Mouse (Mus musculus) embryonic stem cell, embryonic (primary cell): ENCODE results near the gene Sec31a.

Experiments used
- CTCF ChIA-PET, 4 experiments: fragments of 300-600 bp in 2 of 4; fragments of 350-600 bp in 2 of 4; sonication (Branson Sonifier 250); formaldehyde crosslinking; loops; one replicate each; lab custom pipeline; 2022; ENCODE audit warnings: inconsistent platforms in 2 of 4; lab: Charles Lee
- POLR2A ChIA-PET, 4 experiments: fragments of 300-600 bp in 2 of 4; fragments of 350-600 bp in 2 of 4; sonication (Branson Sonifier 250); formaldehyde crosslinking; loops; one replicate each; lab custom pipeline; 2022; ENCODE audit warnings: antibody characterized with exemption in 4 of 4, inconsistent platforms in 1 of 4; lab: Charles Lee

Gene Sec31a

DNA sequence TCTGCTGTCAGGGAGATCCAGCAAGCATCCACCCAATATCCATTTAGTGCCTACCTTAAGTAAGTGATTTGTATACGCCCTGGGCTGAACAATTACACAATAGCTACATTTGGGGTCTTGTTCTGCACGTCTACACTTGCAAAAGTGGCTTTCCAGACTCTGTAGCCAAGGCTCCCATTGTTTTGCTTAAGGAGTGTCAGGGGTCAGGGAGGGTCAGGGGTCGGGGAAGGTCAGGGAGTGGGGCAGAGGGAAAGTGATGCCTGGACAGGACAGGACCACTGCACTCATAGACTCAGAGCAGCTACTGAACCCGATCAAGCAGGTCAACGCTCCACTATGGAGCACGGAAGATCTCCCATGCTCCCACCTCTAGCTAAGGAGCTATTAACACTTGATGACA is 72.9 kb downstream of the Sec31a start:
- POLR2A ChIA-PET = interaction anchor here in 3 of 4 experiments (0.8 to 3.2 kb wide), 13 partner anchors 8 to 299 kb away, joined by 3 to 10 read pairs (median 5); no protein-coding TSS in a partner anchor
- CTCF ChIA-PET = interaction anchor here in 3 of 4 experiments (0.5 to 1.6 kb wide), 6 partner anchors 9 to 392 kb away, joined by 3 to 5 read pairs (median 4); no protein-coding TSS in a partner anchor

DNA sequence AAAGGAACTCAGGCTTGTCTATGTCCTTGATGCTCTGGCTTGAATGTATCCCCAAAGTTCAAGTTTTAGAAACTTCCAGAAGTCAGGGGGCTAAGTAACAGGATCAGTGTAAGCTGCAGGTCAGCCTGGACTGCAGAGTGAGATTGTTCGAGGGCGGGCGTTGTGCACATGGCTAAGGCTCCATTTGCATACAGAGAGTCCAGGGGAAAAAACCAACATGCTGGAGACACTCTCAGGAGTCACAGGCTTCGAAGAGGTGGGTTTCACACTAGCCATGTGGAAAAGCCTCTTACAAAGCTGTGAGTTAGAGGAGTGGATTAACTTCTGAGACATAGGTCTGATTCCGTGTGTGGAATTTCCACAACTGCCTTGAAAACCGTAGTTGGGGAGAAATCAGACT is 73.6 kb downstream of the Sec31a start:
- CTCF ChIA-PET = interaction anchor here in 1 of 4 experiments (0.6 to 1.0 kb wide), 2 partner anchors 58 to 134 kb away, joined by 4 to 5 read pairs; no protein-coding TSS in a partner anchor
- POLR2A ChIA-PET = interaction anchor here in 3 of 4 experiments (0.8 to 3.2 kb wide), 10 partner anchors 8 to 303 kb away, joined by 3 to 10 read pairs (median 5); partner anchors contain the start of gene Hnrnpdl (in 1 of the 3)

DNA sequence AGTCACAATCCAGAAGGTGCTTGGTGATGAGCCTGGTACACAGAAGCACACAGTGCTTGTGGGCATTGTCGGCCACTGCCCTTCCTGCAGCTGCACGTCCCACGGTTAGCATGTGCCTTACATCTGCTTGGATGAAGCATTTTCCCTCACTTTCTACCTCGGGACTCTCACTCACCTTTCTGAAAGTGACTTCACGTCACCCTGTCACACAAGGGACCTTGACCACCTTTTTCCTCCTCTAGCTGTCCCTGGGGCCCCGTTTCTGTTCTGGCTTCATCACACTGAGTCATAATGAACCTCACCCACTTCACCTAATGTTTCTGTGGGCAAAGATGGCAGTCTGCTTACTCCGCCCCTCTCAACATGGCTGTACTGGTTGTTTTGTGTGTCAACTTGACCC is 75.0 kb downstream of the Sec31a start:
- CTCF ChIA-PET = interaction anchor here in 1 of 4 experiments (0.6 kb wide), 1 partner anchor 270 kb away, joined by 3 read pairs; no protein-coding TSS in a partner anchor
- POLR2A ChIA-PET = interaction anchor here in 2 of 4 experiments (1.2 to 1.9 kb wide), 2 partner anchors 11 to 13 kb away, joined by 4 to 6 read pairs; no protein-coding TSS in a partner anchor

DNA sequence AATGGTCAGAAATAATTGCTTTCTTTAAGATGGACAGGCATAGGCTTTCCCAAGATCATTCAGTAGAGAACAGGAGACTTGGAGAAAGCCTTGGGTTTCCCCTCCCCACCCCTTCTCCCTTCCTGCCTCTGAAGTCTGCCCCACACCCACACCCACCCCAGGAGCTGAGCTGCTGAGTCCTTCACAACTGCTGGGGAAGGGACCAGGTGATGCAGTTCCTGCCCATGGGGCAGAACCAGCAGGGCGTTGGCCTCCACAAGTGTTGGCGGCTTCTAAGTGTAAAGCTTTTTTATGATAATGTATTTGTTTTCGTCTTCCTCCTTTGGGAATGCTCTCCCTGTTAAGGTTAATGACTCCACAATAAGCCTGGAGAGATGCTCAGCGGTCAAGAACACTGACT is 78.2 kb downstream of the Sec31a start:
- ChIA-PET POLR2A (interaction anchor here in 1 of 4 experiments (0.6 to 2.6 kb wide), 4 partner anchors 16 to 937 kb away, joined by 3 to 10 read pairs (median 4); no protein-coding TSS in a partner anchor), CTCF (interaction anchor here in 1 of 4 experiments (0.5 kb wide), 1 partner anchor 15 kb away, joined by 3 read pairs; no protein-coding TSS in a partner anchor)

DNA sequence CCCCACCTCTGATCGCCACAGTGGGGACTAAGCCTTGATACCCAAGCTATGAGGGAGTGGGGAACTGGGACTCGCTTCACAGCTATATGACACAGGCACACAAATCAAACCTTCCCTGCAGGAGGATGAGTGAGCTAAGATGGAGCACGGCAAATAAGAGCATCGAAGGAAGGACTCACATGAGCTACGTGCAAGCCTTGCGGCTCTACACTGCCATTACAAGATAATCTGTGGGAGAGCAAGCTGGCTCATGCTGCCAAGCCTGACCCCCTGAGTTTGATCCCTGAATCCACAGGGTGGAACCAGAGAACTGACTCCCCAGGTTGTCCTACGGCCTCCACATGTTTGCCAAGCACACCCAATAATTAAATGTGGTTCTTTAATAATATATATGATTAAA is 79.2 kb downstream of the Sec31a start:
- ChIA-PET POLR2A (interaction anchor here in 2 of 4 experiments (1.2 to 2.6 kb wide), 6 partner anchors 8 to 298 kb away, joined by 3 to 10 read pairs (median 4); partner anchors contain the start of genes Enoph1 (in 1 of the 2) and Hnrnpdl (in 1 of the 2)), CTCF (interaction anchor here in 3 of 4 experiments (0.6 to 3.5 kb wide), 4 partner anchors 9 to 1464 kb away, joined by 3 to 16 read pairs (median 8); no protein-coding TSS in a partner anchor)

DNA sequence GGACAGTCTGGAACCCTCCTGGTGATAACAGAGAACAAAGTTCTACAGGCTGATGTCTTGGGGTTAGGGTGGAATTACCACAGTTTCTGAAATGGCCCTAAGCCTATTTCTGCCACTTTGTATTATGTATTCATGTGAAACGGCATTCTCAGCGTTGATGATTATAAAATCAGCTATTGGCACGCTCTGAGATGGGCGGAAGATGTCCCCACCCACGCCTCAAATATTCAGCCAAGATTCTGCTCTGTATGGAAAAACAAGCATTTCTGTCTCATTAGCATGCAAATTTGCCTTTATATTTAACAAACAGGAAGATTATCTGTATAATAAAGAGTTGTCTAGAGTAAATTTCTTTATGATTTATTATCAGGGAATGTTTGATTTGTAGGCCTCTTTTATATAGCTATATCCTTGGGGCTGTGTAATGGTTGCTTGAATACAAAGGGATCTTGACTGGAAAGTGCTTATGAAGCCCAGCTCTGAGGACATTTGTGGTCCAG is 80.4 kb downstream of the Sec31a start:
- POLR2A ChIA-PET = interaction anchor here in 3 of 4 experiments (0.8 to 2.6 kb wide), 12 partner anchors 8 to 479 kb away, joined by 3 to 10 read pairs (median 4); partner anchors contain the start of genes Enoph1 (in 1 of the 3) and Hnrnpdl (in 1 of the 3)
- CTCF ChIA-PET = interaction anchor here in 2 of 4 experiments (1.7 to 3.5 kb wide), 2 partner anchors 10 kb away, joined by 11 to 16 read pairs; no protein-coding TSS in a partner anchor

DNA sequence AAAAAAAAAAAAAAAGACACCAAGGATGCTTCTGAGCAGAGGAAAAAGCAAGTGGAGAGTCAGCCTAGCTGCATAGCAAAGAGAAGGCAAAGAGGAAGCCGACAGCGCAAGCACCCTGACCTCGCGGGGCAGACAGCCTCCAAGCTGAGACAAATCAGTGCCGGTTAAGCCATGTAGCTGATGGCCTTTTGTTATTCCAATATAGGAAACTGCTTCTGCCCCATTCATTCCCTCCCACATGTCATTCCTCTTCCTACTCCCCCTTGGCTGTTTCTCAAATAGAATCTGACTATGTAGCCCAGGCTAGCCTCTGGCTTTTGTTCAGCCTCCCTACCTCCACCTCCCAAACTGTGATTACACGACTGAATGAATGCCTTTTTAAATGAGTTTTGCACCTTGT is 81.3 kb downstream of the Sec31a start:
- ChIA-PET CTCF (interaction anchor here in 3 of 4 experiments (0.6 to 3.5 kb wide), 7 partner anchors 9 to 595 kb away, joined by 3 to 16 read pairs (median 9); no protein-coding TSS in a partner anchor), POLR2A (interaction anchor here in 3 of 4 experiments (0.6 to 2.0 kb wide), 10 partner anchors 8 to 604 kb away, joined by 3 to 8 read pairs (median 4); no protein-coding TSS in a partner anchor)

DNA sequence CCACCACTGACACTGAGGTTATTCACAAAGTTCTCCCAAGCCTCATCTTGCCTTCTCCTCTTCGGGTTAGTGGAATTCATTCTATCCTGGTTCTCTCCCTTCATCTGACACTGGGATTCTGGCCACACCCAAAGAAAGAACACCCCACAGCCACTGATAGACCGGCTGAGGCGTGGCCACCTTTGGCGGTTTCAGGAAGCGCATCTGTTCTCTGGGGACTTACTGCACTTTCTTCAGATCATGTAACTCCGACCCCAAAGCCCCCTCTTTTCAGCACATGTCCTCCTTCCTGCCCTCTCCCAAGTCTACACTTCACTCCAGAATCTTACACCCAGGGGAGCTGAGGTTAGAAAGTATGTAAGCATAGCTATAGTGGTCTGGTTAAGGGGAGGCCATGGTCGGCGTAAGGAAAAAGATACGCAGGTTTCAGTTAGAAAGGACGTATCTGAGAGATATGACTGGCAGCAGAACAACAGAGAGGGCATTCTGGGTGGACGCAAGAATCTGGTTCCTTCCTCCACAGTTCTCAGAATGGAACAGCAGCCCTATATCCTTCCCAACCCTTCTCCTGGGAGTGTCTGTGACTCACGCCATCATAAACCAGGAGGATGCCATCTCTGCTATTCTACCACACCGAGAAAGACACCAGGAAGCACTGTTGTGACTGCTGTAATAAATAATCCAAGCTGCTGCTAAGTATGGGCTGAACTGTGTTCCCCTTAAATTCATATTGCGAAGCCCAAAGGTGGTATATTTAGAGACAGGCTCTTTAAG is 82.2 kb downstream of the Sec31a start:
- POLR2A ChIA-PET = interaction anchor here in 2 of 4 experiments (0.7 to 2.0 kb wide), 8 partner anchors 9 to 290 kb away, joined by 3 to 7 read pairs (median 4); partner anchors contain the start of gene Cops4 (in 1 of the 2)

DNA sequence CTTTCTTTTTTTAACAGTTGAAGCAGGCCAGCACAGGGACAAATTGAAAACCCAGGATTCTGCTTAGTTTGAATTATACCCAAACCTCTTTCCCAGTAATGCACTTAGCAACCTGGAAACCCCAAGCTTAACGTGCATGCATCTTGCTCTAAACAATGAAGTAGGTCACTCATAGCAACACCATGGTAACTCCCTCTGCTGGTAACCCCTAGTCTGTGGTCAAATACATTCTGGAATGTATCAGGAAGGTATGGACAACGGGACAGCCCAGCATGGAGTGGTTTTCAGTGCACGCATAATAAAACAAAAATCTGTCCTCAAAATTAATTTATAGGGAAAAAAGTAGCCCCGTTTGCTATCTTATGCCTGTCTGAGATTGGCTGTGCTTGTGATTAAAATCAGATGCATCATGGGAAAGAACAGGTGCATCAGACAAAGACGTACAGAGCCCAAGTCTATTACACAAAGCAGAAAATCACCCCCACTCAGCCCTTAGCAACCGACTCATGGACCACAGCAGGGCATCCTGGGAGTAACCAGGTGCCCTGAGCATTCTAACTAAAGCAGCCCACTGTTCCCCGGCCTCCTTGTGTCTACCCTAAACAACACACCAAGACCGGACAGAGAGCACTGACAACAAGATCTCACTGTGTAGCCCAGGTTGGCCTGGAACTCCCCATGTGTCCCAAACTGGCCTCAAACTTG is 83.6 kb downstream of the Sec31a start:
- CTCF ChIA-PET = interaction anchor here (0.6 to 1.2 kb wide), 7 partner anchors 8 to 241 kb away, joined by 3 to 4 read pairs (median 3); no protein-coding TSS in a partner anchor
- POLR2A ChIA-PET = interaction anchor here in 3 of 4 experiments (0.7 to 2.2 kb wide), 10 partner anchors 10 to 427 kb away, joined by 3 to 8 read pairs (median 4); no protein-coding TSS in a partner anchor

More for the DNA sequence above, 82.2 kb downstream of the Sec31a start:
- CTCF ChIA-PET = interaction anchor here in 3 of 4 experiments (1.0 to 3.5 kb wide), 5 partner anchors 10 to 12 kb away, joined by 3 to 16 read pairs (median 4); no protein-coding TSS in a partner anchor

DNA sequence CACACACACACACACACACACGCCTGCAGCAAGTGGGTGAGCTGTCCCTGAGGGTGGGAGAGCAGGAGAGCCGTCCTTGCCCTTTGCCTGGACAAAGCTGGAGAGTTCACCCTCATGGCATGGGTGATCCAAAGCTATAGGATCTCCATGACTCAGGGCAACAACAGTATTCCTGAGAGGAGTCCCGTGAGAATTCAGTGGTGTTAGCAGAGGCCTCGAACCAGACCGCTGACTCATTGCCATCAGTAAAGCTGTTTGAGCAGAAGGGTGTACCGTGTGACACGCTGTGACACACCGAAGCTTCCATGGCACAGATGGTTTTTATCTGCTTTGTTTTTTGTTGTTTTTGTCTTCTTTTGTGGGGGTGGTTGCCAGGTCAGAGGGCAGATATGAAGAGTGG is 84.4 kb downstream of the Sec31a start:
- ChIA-PET POLR2A (interaction anchor here in 3 of 4 experiments (0.7 to 2.2 kb wide), 13 partner anchors 9 to 426 kb away, joined by 3 to 8 read pairs (median 3); no protein-coding TSS in a partner anchor), CTCF (interaction anchor here (0.6 to 1.3 kb wide), 7 partner anchors 9 to 674 kb away, joined by 3 to 4 read pairs (median 3); no protein-coding TSS in a partner anchor)

DNA sequence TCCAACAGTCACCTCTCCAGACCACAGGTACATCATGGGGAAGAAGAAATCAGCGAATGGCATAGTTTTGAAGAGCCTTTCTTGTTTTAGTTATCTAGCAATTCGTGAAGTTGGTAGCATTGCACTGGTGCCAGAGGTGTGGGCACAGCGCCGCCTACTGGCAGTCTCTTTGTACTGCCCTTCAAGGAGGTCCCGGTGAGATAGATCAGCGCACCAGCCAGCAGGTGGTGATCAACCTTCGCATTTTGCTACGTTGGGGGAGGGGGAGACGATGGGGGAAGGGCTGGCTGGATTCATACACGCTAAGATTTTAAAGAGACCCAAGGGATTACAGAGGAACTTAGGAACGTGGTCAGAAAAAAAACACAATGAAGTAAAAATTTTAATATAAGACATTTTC is 94.0 kb downstream of the Sec31a start:
- ChIA-PET CTCF (interaction anchor here in 3 of 4 experiments (0.6 to 2.0 kb wide), 5 partner anchors 16 to 209 kb away, joined by 3 to 13 read pairs (median 7); no protein-coding TSS in a partner anchor), POLR2A (interaction anchor here in 1 of 4 experiments (1.2 kb wide), 1 partner anchor 13 kb away, joined by 4 read pairs; no protein-coding TSS in a partner anchor)

DNA sequence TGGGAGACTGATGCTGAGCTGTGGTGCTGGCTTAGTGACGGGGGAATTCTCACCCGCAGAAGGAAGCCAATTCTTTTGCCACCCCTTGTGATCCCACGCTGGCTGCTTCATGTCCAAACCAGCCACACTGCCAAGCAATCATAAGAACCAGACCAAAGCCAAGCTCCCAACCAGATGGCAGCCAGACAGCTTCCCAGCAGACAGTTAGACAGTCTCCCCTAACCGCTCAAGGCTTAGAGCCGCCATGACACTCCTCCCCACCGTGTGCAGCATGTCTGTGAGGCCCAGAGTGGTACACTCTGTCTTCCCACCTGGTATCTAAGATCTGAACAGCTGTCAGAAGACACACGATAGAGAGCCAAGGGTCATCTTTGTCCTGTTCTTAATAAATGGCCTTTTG is 98.2 kb downstream of the Sec31a start:
- CTCF ChIA-PET = interaction anchor here in 2 of 4 experiments (0.6 to 1.5 kb wide), 3 partner anchors 27 to 283 kb away, joined by 3 to 8 read pairs (median 6); no protein-coding TSS in a partner anchor

DNA sequence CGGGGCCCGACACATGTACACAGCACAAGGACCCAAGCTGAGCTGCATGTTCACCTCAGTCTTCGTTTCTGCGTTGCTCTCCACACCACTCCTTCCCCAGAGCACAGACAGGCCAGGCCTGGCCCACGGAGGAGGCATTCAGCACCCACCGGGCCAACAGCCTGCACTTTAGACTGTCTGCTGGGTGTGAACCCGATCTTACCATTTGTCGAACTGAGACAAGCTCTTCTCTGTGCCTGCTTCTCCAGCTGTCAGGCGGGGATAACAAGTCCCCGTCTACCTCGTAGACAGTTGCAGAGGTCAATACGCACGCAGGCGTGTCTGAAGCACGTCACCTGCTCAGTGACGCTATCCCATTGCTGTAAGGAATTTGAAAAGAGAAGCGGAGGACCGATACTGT is 99.0 kb downstream of the Sec31a start:
- ChIA-PET POLR2A (interaction anchor here in 3 of 4 experiments (0.6 to 2.5 kb wide), 8 partner anchors 11 to 279 kb away, joined by 3 to 8 read pairs (median 4); no protein-coding TSS in a partner anchor), CTCF (interaction anchor here in 2 of 4 experiments (0.6 to 1.5 kb wide), 4 partner anchors 28 to 68 kb away, joined by 3 to 8 read pairs (median 4); no protein-coding TSS in a partner anchor)

More for the DNA sequence above, 98.2 kb downstream of the Sec31a start:
- POLR2A ChIA-PET = interaction anchor here in 3 of 4 experiments (0.6 to 2.5 kb wide), 4 partner anchors 25 to 201 kb away, joined by 3 to 8 read pairs (median 4); partner anchors contain the start of gene Cops4 (in 1 of the 3)

DNA sequence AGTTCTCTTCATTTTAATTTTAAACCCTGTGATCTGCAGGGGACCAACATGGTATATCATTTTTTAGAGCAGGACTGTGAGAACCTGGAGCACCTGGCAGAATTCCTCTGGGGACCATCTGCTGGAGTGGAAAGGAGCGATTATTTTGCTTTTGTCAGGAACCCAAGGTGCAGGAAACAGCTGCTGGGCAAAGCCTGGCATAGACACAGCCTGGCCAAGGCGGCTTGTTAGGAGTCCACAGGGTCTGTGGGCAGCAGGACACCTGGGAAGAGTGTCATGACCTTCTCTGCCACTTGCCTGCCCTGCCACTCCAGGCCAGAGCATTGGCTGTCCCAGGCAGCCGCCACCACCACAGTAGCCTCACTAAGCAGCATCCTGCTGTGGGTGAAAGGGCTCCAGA is 100.4 kb downstream of the Sec31a start:
- ChIA-PET CTCF (no interaction called here), POLR2A (interaction anchor here in 2 of 4 experiments (1.3 to 1.7 kb wide), 3 partner anchors 10 to 27 kb away, joined by 4 to 5 read pairs (median 5); no protein-coding TSS in a partner anchor)

DNA sequence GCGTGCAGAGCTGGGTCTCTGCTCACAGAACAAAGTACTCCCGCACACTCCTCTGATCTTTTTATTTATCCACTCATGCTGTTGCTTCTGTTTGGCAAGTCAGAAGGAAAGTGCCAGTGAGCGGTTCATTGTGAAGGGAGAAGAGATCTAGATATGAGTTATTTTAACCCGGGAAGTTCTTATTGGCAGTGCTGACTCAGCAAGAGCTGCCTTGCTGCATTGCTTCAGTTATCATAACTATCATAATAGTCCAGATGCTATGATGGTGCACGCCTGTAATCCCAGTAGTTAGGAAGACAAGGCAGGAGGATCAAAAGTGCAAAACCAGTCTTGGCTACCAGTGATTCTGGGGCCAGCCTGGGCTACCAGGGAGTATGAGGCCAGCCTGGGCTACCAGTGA is 103.6 kb downstream of the Sec31a start:
- ChIA-PET POLR2A (interaction anchor here in 2 of 4 experiments (0.7 to 1.2 kb wide), 2 partner anchors 13 to 736 kb away, joined by 3 read pairs; no protein-coding TSS in a partner anchor), CTCF (interaction anchor here in 2 of 4 experiments (0.6 to 0.8 kb wide), 2 partner anchors 33 to 818 kb away, joined by 3 read pairs; no protein-coding TSS in a partner anchor)
